Mouse (Mus musculus): ENCODE measurements at regions not wholly inside any gene's neighbourhood (a gene's known extent, or its start where the extent isn't known, plus 50 kb on each side); places are given as distances from the start of the nearest gene placed in this dataset.

- TF ChIP-seq CTCF (IDR thresholded peaks at IDR 0.05; ENCODE audit: low read depth, low read length) (no peak), POLR2AphosphoS5 (IDR thresholded peaks at IDR 0.05; ENCODE audit: insufficient replicate concordance, low read depth, low read length) (no peak)
Observed at GRCm38 (mm10) chr2:116980692-116981091, 102.2 kb downstream of the Tmco5 start.
